Mouse (Mus musculus) C2C12 (cell line): Measurements from ENCODE around the gene Pdcd7. TPM values are rescaled to one million over a fixed set of nuclear protein-coding genes. Genes with fewer than 3 reads are reported as not detected.

ENCODE experiments used
- H3K27me3 ChIP-seq: one replicate; pipeline ENCODE4 v1.6.1; 2011; ENCODE audit not compliant: control insufficient read depth, insufficient read depth, insufficient read length
- H3K36me3 ChIP-seq: one replicate; pipeline ENCODE4 v1.6.1; 2011; ENCODE audit not compliant: control insufficient read depth, insufficient read depth
- H3K4me3 ChIP-seq: one replicate; pipeline ENCODE4 v1.5.1; 2011; ENCODE audit warnings: mild to moderate bottlenecking, control low read depth; ENCODE audit not compliant: poor library complexity, insufficient read depth, severe bottlenecking
- H3K79me2 ChIP-seq: one replicate; pipeline ENCODE4 v1.6.1; 2011; ENCODE audit not compliant: control insufficient read depth, insufficient read depth
- H3K79me3 ChIP-seq: one replicate; pipeline ENCODE4 v1.6.1; 2011; ENCODE audit warnings: low read depth, control low read depth
- H3ac ChIP-seq: one replicate; pipeline ENCODE3; 2011; ENCODE audit warnings: low read depth; ENCODE audit not compliant: control insufficient read depth, insufficient read length
- CEBPB ChIP-seq: IDR thresholded peaks from one replicate; pipeline ENCODE4 v1.6.1; 2011; ENCODE audit warnings: low read depth, mild to moderate bottlenecking, control low read depth, moderate library complexity
- CTCF ChIP-seq: IDR thresholded peaks from one replicate; pipeline ENCODE4 v1.5.1; 2011; ENCODE audit not compliant: control insufficient read depth, insufficient read depth, insufficient read length
- FOSL1 ChIP-seq: IDR thresholded peaks from one replicate; pipeline ENCODE4 v1.8.0; 2011; ENCODE audit warnings: mild to moderate bottlenecking, low read length; ENCODE audit not compliant: poor library complexity, insufficient read depth, severe bottlenecking
- MAX ChIP-seq: IDR thresholded peaks from one replicate; pipeline ENCODE4 v1.6.1; 2011; ENCODE audit warnings: mild to moderate bottlenecking, control low read depth
- MYOD1 ChIP-seq: IDR thresholded peaks from one replicate; pipeline ENCODE4 v1.6.1; 2011; ENCODE audit warnings: low read depth; ENCODE audit not compliant: control insufficient read depth, insufficient read length
- MYOG ChIP-seq: IDR thresholded peaks from one replicate; pipeline ENCODE4 v1.6.1; 2011; ENCODE audit not compliant: control insufficient read depth, insufficient read length; ENCODE audit errors: extremely low read depth
- USF1 ChIP-seq: IDR thresholded peaks from one replicate; pipeline ENCODE4 v1.6.1; 2011; ENCODE audit warnings: low read depth, mild to moderate bottlenecking, control low read depth, moderate library complexity
- polyA plus RNA-seq: library from polyadenylated mRNA; unstranded; fragments of >200 nt; fragmentation: generic; extraction: Trizol; gene quantifications from one replicate; pipeline ENCODE4 v1.2.1, GENCODE M21; 2012; ENCODE audit warnings: missing spikeins

The Pdcd7 gene
- polyA plus RNA-seq, 1 experiment: 9.7 TPM

GRCm38 (mm10) chr9:65394360-65394759, 48.5 kb downstream of the Pdcd7 start:
- Histone ChIP-seq H3K79me2 (no peaks in the 10 kb centered on the region), H3ac (no peak overlapping the region), H3K36me3 (no peaks in the 10 kb centered on the region), H3K27me3 (peaks cover 21% of the 10 kb centered on the region), H3K4me3 (no peak overlapping the region), H3K79me3 (no peaks in the 10 kb centered on the region)
- TF ChIP-seq FOSL1: no peak
- no peak for TF ChIP-seq MYOG
- TF ChIP-seq USF1: no peak
- TF ChIP-seq CTCF: no peak
- no peak for TF ChIP-seq MAX
- TF ChIP-seq CEBPB: no peak
- no peak for TF ChIP-seq MYOD1

GRCm38 (mm10) chr9:65398279-65398678, 52.4 kb downstream of the Pdcd7 start, which contains the start of gene Rasl12:
Rasl12 (plus strand) TSS chr9:65398506.
- Histone ChIP-seq H3K27me3 (no peaks in the 10 kb centered on the region), H3ac (no peak within 1 kb of the TSS), H3K79me2 (no peaks in the 10 kb centered on the region), H3K36me3 (no peaks in the 10 kb centered on the region), H3K4me3 (no peak within 1 kb of the TSS), H3K79me3 (no peaks in the 10 kb centered on the region)
- TF ChIP-seq CEBPB: no peak
- no peak for TF ChIP-seq USF1
- no peak for TF ChIP-seq MYOG

GRCm38 (mm10) chr9:65399934-65400333, 54.0 kb downstream of the Pdcd7 start:
- no peak overlapping the region for H3ac ChIP-seq
- no peaks in the 10 kb centered on the region for H3K36me3 ChIP-seq
- H3K27me3 ChIP-seq: no peaks in the 10 kb centered on the region
- H3K79me2 ChIP-seq: no peaks in the 10 kb centered on the region
- no peak overlapping the region for H3K4me3 ChIP-seq
- no peak for TF ChIP-seq CTCF
- TF ChIP-seq CEBPB: no peak
- TF ChIP-seq FOSL1: no peak
- TF ChIP-seq MAX: no peak
- no peak for TF ChIP-seq USF1
- no peak for TF ChIP-seq MYOG
- TF ChIP-seq MYOD1: no peak
- no peaks in the 10 kb centered on the region for H3K79me3 ChIP-seq

DNA sequence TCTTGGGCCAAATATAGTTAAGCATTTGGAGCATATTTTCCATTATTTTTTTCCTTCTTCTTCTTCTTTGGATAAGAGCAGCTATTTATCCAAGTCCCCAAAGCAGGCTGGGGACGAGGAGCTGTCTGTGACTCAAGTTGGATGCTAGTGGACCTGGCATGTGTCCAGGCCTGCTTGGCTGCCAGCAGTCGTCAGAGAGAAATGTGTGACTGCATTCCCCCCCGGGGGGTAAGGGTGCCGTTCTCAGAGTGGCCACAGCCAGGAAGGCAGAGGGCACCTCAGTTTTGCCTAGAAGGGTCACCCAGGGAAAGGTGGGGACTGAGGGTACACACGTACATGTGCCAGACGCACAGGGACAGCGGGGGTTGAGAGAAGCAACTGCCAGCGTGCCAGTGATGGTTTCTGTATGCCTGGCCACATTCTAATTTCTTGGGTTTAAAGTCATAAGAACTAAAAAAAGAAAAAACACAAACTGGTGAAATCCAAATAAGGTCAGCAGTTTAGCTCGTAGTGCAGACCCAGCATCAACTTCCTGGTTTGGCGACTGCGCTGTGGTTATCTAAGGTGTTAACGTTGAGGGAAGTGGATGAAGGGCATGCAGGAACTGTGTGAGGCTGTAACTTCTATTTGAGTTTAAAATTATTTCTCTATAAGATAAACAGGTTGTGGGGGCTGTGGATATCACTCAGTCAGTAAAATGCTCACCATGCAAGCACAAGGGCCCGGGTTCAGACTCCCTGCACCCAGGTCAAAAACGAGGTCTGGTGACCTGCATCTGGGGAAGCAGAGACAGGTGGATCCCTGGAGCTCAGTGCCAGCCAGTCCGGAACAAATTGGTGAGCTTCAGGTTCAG, 58.7 kb downstream of the Pdcd7 start:
- no peak overlapping the region for H3K4me3 ChIP-seq
- H3K79me3 ChIP-seq: no peaks in the 10 kb centered on the region
- no peaks in the 10 kb centered on the region for H3K27me3 ChIP-seq
- no peak overlapping the region for H3ac ChIP-seq
- TF ChIP-seq USF1 (no peak), CTCF (no peak), MAX (no peak), FOSL1 (no peak), MYOG (no peak), CEBPB (no peak), MYOD1 (no peak)
- H3K79me2 ChIP-seq: no peaks in the 10 kb centered on the region
- no peaks in the 10 kb centered on the region for H3K36me3 ChIP-seq

DNA sequence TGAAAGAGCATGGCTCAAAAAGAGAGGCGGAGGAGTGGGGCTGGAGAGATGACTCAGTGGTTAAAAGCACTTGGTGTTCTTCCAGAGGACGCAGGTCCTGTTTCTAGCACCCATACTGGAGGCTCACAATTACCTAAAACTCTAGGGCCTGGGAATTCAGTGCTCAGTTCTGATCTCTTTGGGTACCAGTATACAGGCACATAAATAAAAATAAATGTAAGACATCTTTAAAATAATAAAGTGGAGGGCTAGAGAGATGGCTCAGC, 59.2 kb downstream of the Pdcd7 start:
- no peaks in the 10 kb centered on the region for H3K36me3 ChIP-seq
- H3K79me2 ChIP-seq: no peaks in the 10 kb centered on the region
- H3K4me3 ChIP-seq: no peak overlapping the region
- H3K27me3 ChIP-seq: no peaks in the 10 kb centered on the region
- no peaks in the 10 kb centered on the region for H3K79me3 ChIP-seq
- no peak overlapping the region for H3ac ChIP-seq
- TF ChIP-seq MYOG: no peak
- no peak for TF ChIP-seq CTCF
- TF ChIP-seq MYOD1: no peak
- TF ChIP-seq FOSL1: no peak
- no peak for TF ChIP-seq MAX
- no peak for TF ChIP-seq USF1
- no peak for TF ChIP-seq CEBPB

DNA sequence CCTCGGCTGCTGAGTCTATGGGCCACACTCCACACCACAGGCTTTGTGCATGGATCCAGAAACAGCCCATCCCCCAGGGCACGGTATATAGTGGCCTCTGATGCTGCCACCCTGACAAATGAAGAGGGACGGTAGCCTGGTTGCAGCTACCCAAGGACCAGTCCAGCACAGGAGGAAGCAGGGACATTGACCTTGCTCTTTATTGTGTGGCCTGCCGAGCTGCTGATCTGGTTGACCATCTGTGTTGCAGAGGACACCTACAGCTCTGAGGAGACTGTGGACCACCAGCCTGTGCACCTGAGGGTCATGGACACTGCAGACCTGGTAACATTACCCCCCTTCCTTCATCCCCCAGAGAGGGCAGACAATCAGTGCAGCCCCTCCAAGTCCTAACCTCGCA, 61.4 kb downstream of the Pdcd7 start:
- Histone ChIP-seq H3K27me3 (no peaks in the 10 kb centered on the region), H3K4me3 (no peak overlapping the region), H3ac (no peak overlapping the region), H3K79me2 (no peaks in the 10 kb centered on the region), H3K79me3 (no peaks in the 10 kb centered on the region), H3K36me3 (no peaks in the 10 kb centered on the region)
- no peak for TF ChIP-seq MAX
- no peak for TF ChIP-seq CTCF
- no peak for TF ChIP-seq MYOD1
- no peak for TF ChIP-seq CEBPB
- TF ChIP-seq MYOG: no peak
- TF ChIP-seq USF1: no peak
- TF ChIP-seq FOSL1: no peak
